Mouse (Mus musculus): Measurements from ENCODE around the gene Brd3os. TPM values are rescaled to one million over a fixed set of nuclear protein-coding genes. Genes with fewer than 3 reads are reported as not detected.

Brd3os gene
- 29.9 and 30.9 TPM in 2 replicates for total RNA-seq (2014; rRNA removed)
- polyA plus RNA-seq (2015; fragmentation: Nextera tagmentation; extraction: Ambion mirVana): 34.1 and 39.7 TPM in 2 replicates

DNA sequence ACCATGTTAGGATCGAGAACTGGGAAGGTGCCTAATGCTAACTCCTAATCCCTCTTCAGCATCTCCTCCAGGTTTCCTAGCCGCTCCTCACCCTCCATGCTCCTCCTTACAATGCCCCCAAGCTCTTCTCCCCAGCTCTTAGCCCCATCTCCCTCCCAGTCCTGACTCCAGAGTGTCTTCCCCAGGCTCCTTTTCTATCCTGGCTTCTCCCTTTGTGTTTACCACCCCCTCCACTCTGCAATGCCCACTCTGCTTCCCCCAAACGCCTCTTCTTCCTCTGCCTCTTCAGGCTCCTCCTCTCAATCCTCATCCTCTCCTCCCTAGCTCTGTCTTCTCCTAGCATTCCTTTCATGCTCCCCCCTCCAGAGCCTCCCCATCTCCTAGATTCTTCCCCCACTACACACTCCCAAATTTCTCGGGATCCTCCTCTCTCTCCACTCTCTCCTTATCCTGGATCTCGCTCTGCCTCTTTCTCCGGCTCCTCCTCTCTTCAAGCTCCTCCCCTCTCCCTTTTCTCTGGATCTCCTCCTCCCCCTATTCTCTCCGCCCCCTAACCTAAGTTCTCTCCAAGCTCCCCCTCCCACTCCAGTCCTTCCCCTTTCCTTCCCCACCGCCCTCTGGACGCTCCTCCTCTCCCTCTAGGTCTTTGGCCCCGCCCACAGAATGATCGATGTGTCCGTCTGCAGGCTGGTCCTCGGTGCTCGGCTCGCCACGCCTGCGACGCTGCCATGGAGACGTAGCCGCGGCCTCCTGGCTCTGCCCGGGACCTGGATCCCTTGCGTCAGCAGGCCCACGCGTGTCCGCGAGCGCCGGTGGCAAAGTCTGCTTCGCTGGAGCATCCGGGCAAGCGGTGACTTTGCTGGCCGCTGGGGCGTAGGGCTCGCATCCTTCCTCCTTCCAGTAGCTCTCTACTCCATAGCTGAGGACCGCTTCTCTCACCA lies at the start of gene Brd3os:
Gene Brd3os, plus strand, starts transcription at position 558 of the 941 bp plus-strand sequence.
- no peaks in the 10 kb centered on the region for H3K9me3 ChIP-seq (ENCODE audit: low read length)
- DNase-seq (ENCODE audit: low spot score) (peak; percentile 99), ATAC-seq (peak; percentile 95)
- peaks cover 14% of the 10 kb centered on the region; the same call in 1 of the 2 replicates for H3K4me1 ChIP-seq (ENCODE audit: insufficient read depth, low read length)
- H3K4me2 ChIP-seq (ENCODE audit: low read depth, low read length): peak within 1 kb of the TSS; percentile 81
- H3K9ac ChIP-seq (replicated peaks; ENCODE audit: low read length): peak within 1 kb of the TSS; percentile 80
- no peak for TF ChIP-seq CTCF (IDR thresholded peaks at IDR 0.05; ENCODE audit: low read depth)
- peak within 1 kb of the TSS; percentile 69 for H3K4me3 ChIP-seq (ENCODE audit: low read length)
- H3K36me3 ChIP-seq (ENCODE audit: insufficient read depth, low read length): peaks cover 14% of the 10 kb centered on the region; the same call in 1 of the 2 replicates
- H3K27me3 ChIP-seq (ENCODE audit: insufficient read depth, low read length): no peaks in the 10 kb centered on the region
- peak within 1 kb of the TSS; percentile 82 for H3K27ac ChIP-seq
- WGBS: under 1% methylated on average over 36 of the region's 36 CpGs

GRCm38 (mm10) chr2:27394158-27394832 lies 47.8 kb upstream of the Brd3os start:
- 50% methylated on average over 10 of the region's 10 CpGs for WGBS
- H3K27ac ChIP-seq: 0 out of 2 replicates have a peak overlapping the region, but pooled peaks have one; percentile 15
- no peak for ATAC-seq

DNA sequence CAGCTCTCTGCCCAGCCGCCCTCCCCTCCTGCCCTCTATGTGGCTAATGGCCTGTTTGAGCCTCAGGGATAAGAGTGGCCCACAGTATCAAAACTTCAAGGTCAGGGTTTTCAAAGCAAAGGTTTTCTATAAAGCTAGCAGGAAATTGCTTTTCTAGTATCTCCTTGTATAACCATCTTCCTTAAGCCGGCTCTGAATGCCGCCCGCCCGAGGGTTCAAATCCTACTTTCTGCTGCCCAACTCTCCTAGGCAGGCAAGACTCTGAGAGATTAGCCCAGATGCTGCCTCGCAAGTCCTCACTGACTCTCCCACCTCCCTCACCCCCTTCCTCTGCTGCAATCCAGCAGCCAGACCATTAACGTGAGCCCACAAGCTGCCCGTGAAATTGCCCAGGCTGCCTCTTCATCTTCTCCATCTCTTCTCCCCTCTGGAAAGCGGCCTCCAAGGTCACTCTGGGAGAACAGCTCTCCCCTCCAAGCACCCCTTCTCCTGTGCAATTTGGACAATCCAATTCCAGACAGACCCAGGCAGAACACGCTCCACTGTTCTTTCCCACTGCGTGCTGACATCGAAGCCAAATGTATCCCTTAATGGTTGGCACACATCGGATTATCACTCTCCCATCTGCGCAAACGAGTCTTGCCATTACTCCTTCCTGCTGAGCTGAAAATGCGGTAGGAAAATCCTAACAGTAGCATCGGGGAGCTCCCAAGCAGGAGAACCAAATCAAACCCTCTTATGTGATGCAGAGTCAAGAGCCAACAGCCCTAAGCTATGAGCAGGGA lies 45.3 kb upstream of the Brd3os start:
- Histone ChIP-seq H3K4me2 (ENCODE audit: low read depth, low read length) (no peak overlapping the region), H3K4me1 (ENCODE audit: insufficient read depth, low read length) (peaks cover 18% of the 10 kb centered on the region), H3K36me3 (ENCODE audit: insufficient read depth, low read length) (no peaks in the 10 kb centered on the region), H3K4me3 (ENCODE audit: low read length) (no peak overlapping the region), H3K9me3 (ENCODE audit: low read length) (no peaks in the 10 kb centered on the region), H3K27ac (peak overlapping the region; percentile 59), H3K27me3 (ENCODE audit: insufficient read depth, low read length) (no peaks in the 10 kb centered on the region), H3K9ac (replicated peaks; ENCODE audit: low read length) (no peak overlapping the region)
- DNase-seq (ENCODE audit: low spot score) (peak; percentile 66), ATAC-seq (peak; percentile 36; the same call in 1 of the 2 replicates)
- WGBS: 48% methylated on average over 17 of the region's 17 CpGs
- TF ChIP-seq CTCF (IDR thresholded peaks at IDR 0.05; ENCODE audit: low read depth): no peak

More at GRCm38 (mm10) chr2:27394158-27394832, 47.8 kb upstream of the Brd3os start:
- no peak for DNase-seq (ENCODE audit: low spot score)
- H3K4me3 ChIP-seq (ENCODE audit: low read length): no peak overlapping the region
- H3K36me3 ChIP-seq (ENCODE audit: insufficient read depth, low read length): no peaks in the 10 kb centered on the region
- H3K27me3 ChIP-seq (ENCODE audit: insufficient read depth, low read length): no peaks in the 10 kb centered on the region
- H3K4me2 ChIP-seq (ENCODE audit: low read depth, low read length): no peak overlapping the region
- H3K9me3 ChIP-seq (ENCODE audit: low read length): no peaks in the 10 kb centered on the region
- no peak overlapping the region for H3K9ac ChIP-seq (replicated peaks; ENCODE audit: low read length)
- TF ChIP-seq CTCF (IDR thresholded peaks at IDR 0.05; ENCODE audit: low read depth): no peak
- peaks cover 25% of the 10 kb centered on the region for H3K4me1 ChIP-seq (ENCODE audit: insufficient read depth, low read length)

DNA sequence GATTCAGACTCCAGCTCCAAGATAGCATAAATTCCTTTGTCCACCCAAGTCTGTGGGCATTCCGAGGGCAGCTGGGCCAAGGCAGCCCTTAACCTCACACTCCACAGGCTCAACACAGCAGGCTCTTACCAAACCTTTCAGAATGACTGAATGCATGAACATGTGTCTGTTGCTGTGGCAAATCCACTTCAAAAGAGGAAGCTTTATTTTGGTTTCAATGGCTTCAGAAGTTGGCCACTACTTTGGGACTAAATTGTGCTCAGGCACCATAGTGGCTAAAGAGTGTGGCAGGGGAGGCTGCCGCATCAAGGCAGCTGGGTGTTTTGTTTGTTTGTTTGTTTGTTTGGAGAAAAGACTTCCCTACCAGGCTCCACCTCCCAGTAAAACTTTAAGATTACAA lies 42.0 kb upstream of the Brd3os start:
- H3K36me3 ChIP-seq (ENCODE audit: insufficient read depth, low read length): no peaks in the 10 kb centered on the region
- no peaks in the 10 kb centered on the region for H3K27me3 ChIP-seq (ENCODE audit: insufficient read depth, low read length)
- TF ChIP-seq CTCF (IDR thresholded peaks at IDR 0.05; ENCODE audit: low read depth): no peak
- no peak for ATAC-seq
- H3K4me2 ChIP-seq (ENCODE audit: low read depth, low read length): no peak overlapping the region
- DNase-seq (ENCODE audit: low spot score): no peak
- H3K9ac ChIP-seq (replicated peaks; ENCODE audit: low read length): no peak overlapping the region
- 93% methylated on average over 2 of the region's 2 CpGs for WGBS
- H3K4me1 ChIP-seq (ENCODE audit: insufficient read depth, low read length): peaks cover 5% of the 10 kb centered on the region
- H3K27ac ChIP-seq: no peak overlapping the region
- no peak overlapping the region for H3K4me3 ChIP-seq (ENCODE audit: low read length)
- no peaks in the 10 kb centered on the region for H3K9me3 ChIP-seq (ENCODE audit: low read length)

DNA sequence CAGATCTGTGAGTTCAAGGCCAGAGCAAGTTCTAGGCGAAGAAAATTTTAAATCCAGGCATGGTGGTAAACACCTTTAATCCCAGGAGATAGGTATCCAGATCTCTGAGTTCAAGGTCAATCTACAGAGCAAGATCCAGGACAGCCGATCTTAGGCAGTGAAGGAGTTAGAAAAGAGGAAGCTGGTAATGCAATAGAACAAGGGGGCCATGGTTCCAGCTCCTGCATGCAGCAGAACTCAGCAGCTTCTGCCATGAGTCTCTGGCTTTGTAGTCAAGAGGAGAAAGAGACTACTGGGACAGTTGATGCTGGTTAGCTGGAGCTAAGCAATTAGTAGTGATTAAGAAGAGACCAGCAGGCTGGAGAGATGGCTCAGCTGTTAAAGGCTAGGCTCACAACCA lies 40.6 kb upstream of the Brd3os start:
- WGBS: 88% methylated on average over 2 of the region's 2 CpGs
- H3K4me2 ChIP-seq (ENCODE audit: low read depth, low read length): no peak overlapping the region
- DNase-seq (ENCODE audit: low spot score) (no peak), ATAC-seq (no peak)
- H3K27me3 ChIP-seq (ENCODE audit: insufficient read depth, low read length): no peaks in the 10 kb centered on the region
- no peaks in the 10 kb centered on the region for H3K9me3 ChIP-seq (ENCODE audit: low read length)
- no peaks in the 10 kb centered on the region for H3K36me3 ChIP-seq (ENCODE audit: insufficient read depth, low read length)
- H3K4me3 ChIP-seq (ENCODE audit: low read length): no peak overlapping the region
- H3K4me1 ChIP-seq (ENCODE audit: insufficient read depth, low read length): no peaks in the 10 kb centered on the region; the same call in 1 of the 2 replicates
- no peak overlapping the region for H3K27ac ChIP-seq
- no peak overlapping the region for H3K9ac ChIP-seq (replicated peaks; ENCODE audit: low read length)
- TF ChIP-seq CTCF (IDR thresholded peaks at IDR 0.05; ENCODE audit: low read depth): no peak
